Mouse (Mus musculus): ENCODE results near the gene Fam161a. TPM values are rescaled to one million over a fixed set of nuclear protein-coding genes. Genes with fewer than 3 reads are reported as not detected.

Fam161a gene
- total RNA-seq, 1 experiment from 2014 or later = 1.2 TPM

DNA sequence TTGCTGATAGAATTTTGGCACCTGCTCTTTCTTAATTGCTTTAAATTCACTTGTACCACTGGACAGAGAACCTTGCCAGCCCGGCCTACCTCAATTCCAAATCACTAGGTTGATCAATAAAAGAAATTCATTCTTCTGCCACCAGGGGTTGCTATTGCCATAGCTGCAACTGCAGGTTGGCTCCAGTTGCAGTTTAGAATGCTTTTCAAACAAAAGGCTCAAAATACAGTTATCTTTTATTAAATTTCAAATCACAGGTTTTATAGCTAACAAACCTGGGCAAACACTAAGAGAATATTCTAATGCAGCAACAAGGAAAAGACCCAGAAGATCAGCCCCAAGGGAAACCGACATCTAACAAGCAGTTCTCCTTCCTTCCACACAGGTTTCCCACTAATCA lies 20.0 kb upstream of the Fam161a start:
- ATAC-seq (replicated peaks; ENCODE audit: insufficient number of reproducible peaks, low FRiP score, low TSS enrichment, poor library complexity, severe bottlenecking) = no peak

DNA sequence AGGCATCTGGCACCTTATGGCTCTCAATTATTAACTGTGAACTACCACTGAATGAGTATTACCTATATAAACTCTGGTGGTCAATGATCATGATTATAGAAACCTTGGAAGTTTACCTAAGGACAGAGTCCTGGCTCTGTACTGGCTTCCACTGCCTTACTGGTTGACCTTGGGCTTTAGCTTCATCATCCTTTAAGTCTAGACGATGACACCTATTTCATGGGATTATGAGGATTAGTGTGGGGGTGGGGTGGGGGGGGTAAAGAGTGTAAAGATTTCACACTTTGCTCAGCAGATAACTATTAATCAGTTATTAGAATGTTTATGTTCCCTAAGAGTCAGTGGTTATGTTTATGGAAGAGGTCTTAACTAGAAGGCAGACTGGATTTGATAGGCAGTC lies 17.5 kb upstream of the Fam161a start:
- no peak for ATAC-seq (replicated peaks; ENCODE audit: insufficient number of reproducible peaks, low FRiP score, low TSS enrichment, poor library complexity, severe bottlenecking)

DNA sequence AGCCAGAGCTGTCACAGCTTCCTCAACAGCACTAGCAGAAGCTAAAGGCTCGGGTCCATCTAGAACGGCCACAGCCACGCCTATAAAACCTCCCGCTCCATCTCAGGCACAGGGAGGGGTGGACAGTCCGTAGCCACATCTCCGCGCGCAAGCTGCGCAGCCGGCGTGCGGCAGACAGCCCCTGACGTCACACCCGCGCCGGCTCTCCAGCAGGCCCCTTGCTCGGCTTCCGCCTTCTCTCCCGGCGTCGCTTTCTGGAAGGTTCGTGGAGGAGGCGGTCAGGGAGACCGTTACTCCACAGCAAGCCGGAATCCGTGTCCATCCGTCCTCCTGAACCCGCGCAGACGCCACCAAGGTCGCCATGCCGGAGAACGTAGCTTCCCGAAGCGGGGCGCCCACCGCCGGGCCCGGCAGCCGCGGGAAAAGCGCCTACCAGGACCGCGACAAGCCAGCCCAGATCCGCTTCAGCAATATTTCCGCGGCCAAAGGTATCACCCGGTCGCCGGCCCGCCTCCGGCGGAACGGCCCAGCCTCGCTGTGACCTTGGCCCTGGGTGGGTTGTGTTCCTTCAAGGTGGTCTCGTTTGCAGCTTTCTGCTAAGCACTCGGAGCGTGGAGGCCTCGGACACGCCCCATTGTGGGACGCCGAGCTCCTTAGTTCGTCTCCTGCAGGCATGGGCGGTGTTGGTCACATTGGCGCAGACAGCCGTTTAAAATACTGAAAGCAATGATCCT lies 16.8 kb upstream of the Fam161a start, which contains the start of gene Cct4:
Gene Cct4 (plus strand): TSS at position 127 of the 734 bp plus-strand sequence.
- peak; percentile 96 for ATAC-seq (replicated peaks; ENCODE audit: insufficient number of reproducible peaks, low FRiP score, low TSS enrichment, poor library complexity, severe bottlenecking)

DNA sequence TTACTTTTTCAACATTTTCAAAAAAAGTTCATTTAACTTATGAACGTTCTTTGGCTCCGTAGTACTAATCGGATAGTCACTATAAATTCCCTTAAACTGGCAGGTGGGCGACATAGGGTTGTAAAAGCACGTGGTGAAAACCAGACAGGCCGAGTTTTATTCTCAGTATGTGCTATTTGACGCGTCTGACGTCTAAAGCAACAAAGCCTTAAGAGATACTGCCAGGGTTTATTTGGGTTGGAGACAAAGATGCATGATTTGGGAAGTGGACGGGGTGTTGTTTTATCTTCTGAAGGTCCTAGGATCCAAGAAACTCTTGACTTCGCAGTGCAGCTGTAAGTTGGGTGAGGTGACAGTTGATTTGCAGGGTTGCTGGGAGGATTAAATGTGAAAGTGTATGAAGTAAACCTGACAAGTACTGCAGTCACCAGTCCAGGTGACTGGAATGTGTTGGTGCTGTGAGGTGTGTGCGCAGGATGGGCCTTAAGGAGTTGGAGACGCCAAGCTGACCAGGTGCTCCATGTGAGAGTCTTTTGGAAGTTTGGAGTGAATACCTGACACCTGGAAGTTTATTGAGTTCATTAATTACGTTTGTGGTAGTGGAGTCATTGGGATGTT lies 16.0 kb upstream of the Fam161a start:
- ATAC-seq (replicated peaks; ENCODE audit: insufficient number of reproducible peaks, low FRiP score, low TSS enrichment, poor library complexity, severe bottlenecking) = no peak

DNA sequence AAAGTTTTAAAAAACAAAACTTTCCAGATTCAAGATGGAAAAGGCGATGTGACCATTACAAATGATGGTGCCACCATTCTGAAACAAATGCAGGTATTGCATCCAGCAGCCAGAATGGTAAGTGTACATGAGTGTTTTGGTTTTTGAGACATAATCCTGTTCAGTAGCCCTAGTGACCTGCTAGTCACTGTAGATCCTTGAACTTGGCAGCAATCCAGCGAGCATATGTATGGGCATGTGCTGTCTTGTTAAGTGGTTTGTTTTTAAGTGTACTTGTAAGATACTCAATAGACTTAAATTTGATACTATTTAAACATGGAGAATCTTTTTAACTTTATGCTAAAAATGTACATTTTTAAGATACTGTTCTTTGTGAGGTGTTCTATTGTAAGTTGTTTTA lies 13.1 kb upstream of the Fam161a start:
- no peak for ATAC-seq (replicated peaks; ENCODE audit: insufficient number of reproducible peaks, low FRiP score, low TSS enrichment, poor library complexity, severe bottlenecking)

DNA sequence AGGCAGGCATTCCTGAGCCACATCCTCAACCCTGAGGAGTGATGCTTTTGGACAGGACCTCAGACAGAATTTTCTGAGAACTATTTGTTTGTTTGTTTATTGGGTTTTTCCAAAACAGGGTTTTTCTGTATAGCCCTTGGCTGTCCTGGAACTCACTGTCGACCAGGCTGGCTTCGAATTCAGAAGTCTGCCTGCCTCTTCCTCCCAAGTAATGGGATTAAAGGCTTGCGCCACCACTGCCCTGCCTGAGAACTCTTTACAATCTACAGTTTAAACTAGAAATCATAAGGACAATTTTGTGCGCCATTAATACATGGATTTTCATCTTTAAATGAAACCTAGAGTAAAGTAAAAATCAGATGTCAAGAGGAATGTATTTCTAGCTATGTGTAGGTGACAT lies 11.9 kb upstream of the Fam161a start:
- ATAC-seq (replicated peaks; ENCODE audit: insufficient number of reproducible peaks, low FRiP score, low TSS enrichment, poor library complexity, severe bottlenecking) = no peak

DNA sequence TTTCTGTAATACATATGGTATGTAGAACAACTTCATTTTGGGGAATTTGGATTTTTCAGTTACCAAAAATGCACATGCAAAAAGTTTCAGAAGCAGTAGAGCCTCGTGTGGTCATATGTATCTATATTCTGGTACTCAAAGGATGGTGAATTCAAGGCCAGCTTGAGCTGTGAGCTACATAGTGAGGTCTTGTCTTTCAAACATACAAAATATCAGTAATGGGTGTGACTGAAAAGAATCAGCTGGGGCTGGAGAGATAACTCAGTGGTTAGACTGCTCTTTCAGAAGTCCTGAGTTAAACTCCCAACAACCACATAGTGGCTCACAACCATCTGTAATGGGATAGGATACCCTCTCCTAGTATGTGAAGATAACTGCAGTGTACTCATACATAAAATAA lies 9.0 kb upstream of the Fam161a start:
- ATAC-seq (replicated peaks; ENCODE audit: insufficient number of reproducible peaks, low FRiP score, low TSS enrichment, poor library complexity, severe bottlenecking) = no peak

DNA sequence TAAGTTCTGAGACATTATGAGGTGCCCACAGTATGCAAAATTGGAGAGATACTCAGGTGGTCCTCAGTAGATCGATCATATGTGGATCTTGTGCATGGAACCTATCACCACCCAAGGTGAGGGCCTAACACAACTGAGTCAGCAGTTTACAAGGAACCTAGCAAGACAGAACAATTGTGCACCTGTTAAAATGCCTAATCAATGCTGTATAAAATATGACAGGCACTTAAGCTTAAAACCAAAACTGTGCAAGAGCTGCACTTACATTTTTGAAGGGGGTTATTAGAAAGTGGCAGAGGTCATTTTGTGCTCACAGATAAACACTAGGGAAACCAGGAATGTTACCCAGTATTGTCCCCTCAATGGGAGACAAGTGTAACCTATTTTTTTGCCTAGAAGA lies 2.1 kb upstream of the Fam161a start:
- ATAC-seq (replicated peaks; ENCODE audit: insufficient number of reproducible peaks, low FRiP score, low TSS enrichment, poor library complexity, severe bottlenecking) = no peak

DNA sequence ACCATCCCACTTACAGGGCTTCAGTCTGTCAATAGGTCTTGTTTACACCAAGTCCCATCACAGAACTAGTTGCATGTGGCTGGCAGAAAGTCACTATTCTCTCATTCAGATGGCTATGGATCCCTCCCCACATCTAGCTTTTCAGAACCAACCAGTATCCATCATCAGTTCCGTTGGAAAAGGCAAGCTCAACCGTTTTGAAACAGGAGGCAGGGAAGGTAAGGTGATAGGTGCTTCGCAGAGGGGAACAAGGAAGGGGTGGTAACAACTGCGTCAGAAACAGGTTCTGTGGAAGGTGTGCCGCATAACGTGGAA lies 208 bp upstream of the Fam161a start:
- ATAC-seq (replicated peaks; ENCODE audit: insufficient number of reproducible peaks, low FRiP score, low TSS enrichment, poor library complexity, severe bottlenecking) = no peak

DNA sequence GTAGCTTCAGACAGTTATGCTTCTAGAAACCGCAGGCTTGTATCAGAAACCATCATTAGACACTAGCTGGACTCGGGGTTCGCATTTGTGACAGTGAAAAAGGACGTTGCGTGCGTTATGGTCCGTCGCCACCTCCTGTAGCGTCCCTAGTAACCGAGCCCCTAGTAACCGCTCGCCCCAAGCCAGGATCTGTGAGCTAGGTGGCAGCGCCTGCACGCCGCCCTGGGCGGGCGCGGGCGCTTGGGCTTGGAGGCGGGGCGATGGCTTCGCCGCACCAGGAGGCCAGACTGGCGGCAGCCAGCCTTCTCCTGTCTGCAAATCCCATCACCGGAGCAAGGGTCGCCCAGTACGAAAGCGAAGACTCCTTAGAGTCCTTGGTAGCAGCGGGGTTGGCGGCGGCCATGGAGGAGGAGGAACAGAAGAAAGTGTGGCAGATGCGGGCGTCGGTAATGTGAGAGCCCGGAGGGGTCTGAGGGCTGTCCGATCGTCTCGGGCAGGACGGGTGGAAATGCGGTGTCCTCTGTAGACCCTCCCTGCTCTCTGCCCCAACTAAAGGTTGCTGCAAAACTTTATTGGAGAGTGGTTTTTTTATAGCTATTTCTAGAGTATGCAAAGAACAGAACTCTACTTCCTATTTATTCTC lies 971 bp downstream of the Fam161a start:
- ATAC-seq (replicated peaks; ENCODE audit: insufficient number of reproducible peaks, low FRiP score, low TSS enrichment, poor library complexity, severe bottlenecking) = peak; percentile 44

DNA sequence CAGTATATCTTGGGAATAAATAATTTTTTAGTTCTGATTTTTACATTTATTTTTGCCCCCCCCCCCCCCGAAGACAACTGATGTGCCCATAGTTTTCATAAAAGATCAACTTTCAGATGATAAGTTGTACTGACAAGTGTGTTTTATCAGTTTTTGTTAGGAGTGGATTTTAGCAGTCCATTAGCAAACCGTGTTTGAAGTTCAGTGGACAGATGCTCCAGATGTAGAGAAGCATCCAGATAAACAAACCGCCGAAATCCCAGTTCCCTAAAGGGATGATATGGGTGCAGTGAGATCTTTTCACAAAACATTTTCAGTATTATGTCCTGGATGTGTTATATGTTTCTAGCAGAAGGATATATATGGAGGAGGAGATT lies 1.5 kb downstream of the Fam161a start:
- ATAC-seq (replicated peaks; ENCODE audit: insufficient number of reproducible peaks, low FRiP score, low TSS enrichment, poor library complexity, severe bottlenecking) = no peak

DNA sequence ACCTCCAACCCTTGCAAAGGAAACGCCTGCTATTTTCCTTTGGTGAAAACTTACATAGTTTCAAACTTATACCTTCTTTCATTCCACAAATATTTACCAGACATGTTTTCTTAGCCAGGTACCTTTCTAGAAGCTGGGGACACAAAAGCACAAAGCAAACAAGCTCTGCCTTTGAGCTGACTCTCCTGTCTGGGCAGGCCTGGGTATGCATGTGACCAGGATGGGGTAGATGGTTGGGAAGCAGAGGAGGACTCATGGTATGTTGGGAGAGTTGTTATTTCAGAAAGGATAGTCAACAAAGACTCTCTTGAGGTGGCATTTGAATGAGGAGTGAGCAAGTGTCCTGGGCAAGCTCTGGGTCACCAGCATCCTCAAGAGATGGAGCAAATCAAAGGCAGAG lies 5.8 kb downstream of the Fam161a start:
- ATAC-seq (replicated peaks; ENCODE audit: insufficient number of reproducible peaks, low FRiP score, low TSS enrichment, poor library complexity, severe bottlenecking) = no peak

DNA sequence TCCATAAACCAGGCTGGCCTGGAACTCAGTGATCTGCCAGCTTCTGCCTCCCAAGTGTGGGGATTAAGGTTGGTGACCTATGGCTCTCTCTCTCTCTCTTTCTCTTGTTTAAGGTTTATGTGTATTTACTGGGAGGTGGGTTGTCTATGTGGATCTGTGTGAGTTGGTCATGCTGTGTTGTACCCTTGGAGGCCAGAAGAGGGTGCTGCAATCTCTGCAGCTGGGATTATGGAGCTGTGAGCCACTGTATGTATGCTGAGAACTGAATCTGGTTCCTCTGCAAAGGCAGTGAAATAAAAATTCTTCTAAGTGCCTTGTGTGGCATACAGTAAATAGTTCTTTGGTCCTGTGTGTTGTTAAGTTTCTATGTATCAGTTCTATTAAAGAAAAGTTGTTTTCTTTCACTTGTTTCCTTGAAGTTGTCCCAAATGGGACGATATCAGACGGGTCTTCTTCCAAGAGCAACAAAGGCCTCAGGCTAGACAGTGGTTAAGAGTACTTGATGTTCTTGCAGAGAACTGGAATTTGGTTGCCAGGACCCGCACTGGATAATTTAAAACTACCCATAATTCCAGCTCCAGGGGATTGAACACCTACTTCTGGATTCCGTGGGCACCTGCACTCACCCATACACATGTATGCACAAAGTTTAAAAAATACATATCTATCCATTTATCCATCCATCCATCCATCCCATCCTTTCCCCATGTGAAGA lies 6.4 kb downstream of the Fam161a start:
- ATAC-seq (replicated peaks; ENCODE audit: insufficient number of reproducible peaks, low FRiP score, low TSS enrichment, poor library complexity, severe bottlenecking) = no peak; the same call in 1 of the 2 replicates

DNA sequence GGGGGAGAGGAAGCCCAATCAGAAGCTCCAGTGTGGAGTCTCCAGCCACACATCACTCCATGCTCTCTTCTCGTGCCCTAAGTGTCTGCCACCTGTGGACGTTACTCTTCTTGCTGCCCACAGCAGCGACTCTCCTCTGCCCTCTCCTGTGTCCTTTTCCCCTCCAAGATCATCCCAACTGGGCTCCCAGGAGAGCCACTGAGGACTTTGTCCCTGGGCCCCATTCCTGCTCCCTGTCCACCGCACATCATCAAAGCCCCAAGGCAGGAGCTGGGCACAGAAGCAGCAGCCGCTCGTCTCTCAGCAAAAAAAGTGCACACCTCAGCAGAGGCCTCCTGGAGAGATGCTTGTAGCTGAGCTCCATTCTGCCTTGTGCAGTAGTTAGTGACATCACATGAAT lies 7.7 kb downstream of the Fam161a start:
- ATAC-seq (replicated peaks; ENCODE audit: insufficient number of reproducible peaks, low FRiP score, low TSS enrichment, poor library complexity, severe bottlenecking) = no peak

DNA sequence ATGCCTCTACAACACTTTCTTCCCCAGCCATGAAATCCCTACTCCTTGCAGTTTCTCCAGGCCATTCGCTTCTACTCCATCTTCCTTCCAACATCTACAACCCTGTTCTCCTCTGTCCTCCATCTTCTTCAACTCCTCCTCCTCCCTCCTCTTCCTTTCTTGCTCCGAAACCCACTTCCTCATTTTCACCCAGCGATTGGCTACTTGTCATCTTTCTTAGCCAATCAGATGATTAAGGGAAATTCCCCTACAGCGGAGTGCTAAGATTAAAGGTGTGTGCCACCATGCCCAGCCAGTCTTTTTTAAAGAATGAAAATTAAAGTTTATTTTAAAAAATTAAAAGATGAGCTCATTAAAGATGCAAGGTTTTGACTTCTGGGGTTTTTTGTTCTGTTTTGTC lies 10.6 kb downstream of the Fam161a start:
- ATAC-seq (replicated peaks; ENCODE audit: insufficient number of reproducible peaks, low FRiP score, low TSS enrichment, poor library complexity, severe bottlenecking) = no peak

DNA sequence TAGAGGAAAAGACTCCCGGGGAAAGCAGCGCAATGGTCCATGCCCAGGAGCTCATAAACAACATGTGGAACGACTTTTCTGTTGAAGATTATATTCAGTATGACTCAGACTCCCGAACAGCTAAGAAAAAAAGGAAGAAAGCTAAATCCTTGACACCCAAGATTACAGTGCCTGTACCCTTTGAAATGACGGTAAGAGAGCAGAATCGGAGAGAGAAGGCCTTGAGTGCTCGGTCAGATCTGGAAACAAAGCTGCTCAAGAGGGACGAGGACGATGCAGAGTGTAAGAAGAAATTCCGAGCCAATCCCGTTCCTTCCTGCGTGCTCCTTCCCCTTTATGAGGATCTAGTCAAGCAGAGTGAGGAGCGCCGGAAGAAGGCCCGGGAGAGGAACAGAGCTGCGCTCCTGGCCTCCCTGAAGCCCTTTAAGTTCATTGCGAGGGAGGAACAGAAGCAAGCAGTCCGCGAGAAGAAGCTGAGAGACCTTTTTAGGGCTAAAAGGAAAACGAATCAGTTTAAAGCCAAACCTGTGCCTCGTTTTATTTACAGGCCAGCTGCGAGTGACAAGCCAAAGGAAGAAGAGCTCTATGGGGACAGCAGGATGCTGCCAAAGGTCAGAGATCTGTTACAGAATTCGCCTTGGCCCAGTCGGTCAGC lies 12.9 kb downstream of the Fam161a start:
- ATAC-seq (replicated peaks; ENCODE audit: insufficient number of reproducible peaks, low FRiP score, low TSS enrichment, poor library complexity, severe bottlenecking) = no peak

DNA sequence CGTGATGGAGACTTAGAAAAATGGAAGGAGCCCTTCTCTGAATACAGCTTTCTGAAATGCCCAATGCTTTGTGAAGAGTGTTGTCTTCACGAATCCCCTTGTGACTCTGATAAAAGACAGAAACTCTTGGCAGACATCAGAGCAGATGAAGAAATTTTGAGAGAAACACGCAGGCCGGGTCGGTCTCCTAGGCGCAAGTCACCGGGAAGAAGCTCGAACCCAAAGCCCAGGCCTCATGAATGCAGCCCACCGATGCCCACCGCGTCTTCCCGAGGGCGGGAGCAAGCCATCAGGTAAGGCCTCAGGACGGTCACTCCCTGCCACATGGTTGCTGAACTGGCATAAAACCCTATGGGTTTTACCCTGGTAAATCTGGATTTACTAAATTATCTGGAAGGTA lies 13.5 kb downstream of the Fam161a start:
- no peak for ATAC-seq (replicated peaks; ENCODE audit: insufficient number of reproducible peaks, low FRiP score, low TSS enrichment, poor library complexity, severe bottlenecking)

DNA sequence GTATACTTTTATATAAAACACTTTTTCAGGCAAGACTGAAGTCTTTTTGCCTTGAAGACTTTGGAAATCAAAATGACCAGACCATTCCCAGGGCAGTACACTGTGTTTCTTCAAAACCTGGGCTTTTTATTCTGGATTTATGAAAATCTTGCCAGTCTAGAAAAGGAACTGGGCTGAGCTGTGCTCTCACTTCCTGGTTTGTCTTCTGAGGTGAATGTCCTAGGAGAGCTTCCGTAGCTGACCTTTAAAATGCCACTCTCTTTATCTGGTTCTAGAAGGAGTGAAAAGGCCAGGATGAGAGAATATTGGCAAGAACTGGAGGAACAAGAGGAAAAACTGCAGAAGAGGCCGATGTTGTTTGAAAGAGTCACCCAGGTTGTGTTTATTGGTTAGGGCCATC lies 15.8 kb downstream of the Fam161a start:
- no peak for ATAC-seq (replicated peaks; ENCODE audit: insufficient number of reproducible peaks, low FRiP score, low TSS enrichment, poor library complexity, severe bottlenecking)

DNA sequence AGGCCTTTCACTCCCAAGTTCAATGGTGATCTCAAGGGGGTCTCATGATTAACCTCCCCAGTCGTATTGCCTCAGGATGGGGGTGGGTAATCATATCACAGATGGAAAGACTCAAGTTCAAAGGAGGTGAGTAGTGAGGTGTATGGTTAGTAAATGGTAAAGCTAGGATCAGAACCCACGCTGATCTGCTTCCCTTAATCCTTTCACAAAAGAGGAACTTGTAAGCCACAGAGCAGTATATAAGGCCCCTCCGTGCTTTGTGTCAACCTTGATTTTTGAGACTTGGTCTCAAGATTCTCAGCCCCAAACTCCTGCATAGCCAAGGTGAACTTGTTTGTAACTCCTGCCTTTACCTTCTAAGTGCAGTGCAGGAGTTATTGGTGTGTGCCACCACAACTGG lies 16.8 kb downstream of the Fam161a start:
- ATAC-seq (replicated peaks; ENCODE audit: insufficient number of reproducible peaks, low FRiP score, low TSS enrichment, poor library complexity, severe bottlenecking) = no peak

Measured in monocyte, adult 5-6 weeks (primary cell).